Mouse (Mus musculus) stomach, postnatal 0 days (tissue): ENCODE measurements around the gene Aqp1.

ENCODE experiments used
- CTCF ChIP-seq: IDR thresholded peaks from 2 replicates; pipeline ENCODE4 v1.5.1; 2016; ENCODE audit warnings: antibody characterized with exemption, low read depth, mild to moderate bottlenecking, moderate library complexity
- EP300 ChIP-seq: optimal IDR thresholded peaks from 2 replicates; pipeline ENCODE3; 2016; ENCODE audit warnings: antibody characterized with exemption

GRCm38 (mm10) chr6:55344291-55345016 lies 8.2 kb downstream of the Aqp1 start:
- TF ChIP-seq CTCF (no peak), EP300 (no peak)
